Mouse (Mus musculus): ENCODE results near the gene Map2k2.

Map2k2 gene

GRCm38 (mm10) chr10:81094931-81095678 is 10.6 kb upstream of the Map2k2 start:
- DNase-seq (ENCODE audit: low spot score in 2 of 2) = no peak

- peak; percentile 65 to 86 for DNase-seq (ENCODE audit: low spot score in 2 of 2)
These were observed 502 bp downstream of the Map2k2 start for GRCm38 (mm10) chr10:81106113-81106721.

DNA sequence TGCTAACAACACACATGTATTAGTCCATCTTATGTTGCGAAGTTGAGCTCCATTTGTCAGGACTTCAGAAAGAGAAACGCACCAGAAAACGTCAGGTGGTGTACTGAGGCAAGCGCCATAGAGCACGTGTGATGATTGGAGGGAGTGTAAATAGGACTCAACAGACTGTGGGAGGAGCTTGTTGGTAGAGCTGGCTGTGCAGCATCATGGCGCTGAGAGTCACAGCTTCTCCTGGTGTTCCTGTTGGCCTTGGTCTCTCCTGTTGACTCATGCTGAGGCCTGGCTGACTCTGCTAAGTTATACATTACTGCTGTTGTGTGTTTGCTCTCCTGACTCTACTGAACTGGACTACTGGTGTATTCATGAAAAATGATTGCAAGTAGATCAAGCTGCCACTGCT is 7.2 kb downstream of the Map2k2 start:
- no peak for DNase-seq (ENCODE audit: low spot score in 2 of 2)

- DNase-seq (ENCODE audit: low spot score in 2 of 2) = no peak
These were observed 13.9 kb downstream of the Map2k2 start for GRCm38 (mm10) chr10:81119625-81120024.

- DNase-seq (ENCODE audit: low spot score in 2 of 2) = no peak
These were observed 14.9 kb downstream of the Map2k2 start for GRCm38 (mm10) chr10:81120650-81121049.

DNA sequence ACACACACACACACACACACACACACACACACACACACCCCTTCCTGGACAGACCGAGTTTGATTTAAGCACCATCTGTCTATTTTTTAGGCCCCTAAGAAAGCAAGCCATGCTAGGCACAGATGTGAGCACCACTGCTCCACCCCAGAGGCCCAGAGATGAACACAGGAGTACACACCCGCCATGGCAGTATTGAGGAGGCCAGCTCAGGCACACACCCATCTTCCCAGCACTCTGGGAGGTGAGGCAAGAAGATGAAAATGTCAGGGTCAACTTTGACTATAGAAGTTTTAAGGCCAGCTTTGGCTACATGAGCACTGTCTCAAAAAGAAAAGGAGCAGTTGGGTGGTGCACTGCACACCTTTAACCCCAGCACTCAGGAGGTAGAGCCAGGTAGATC is 17.2 kb downstream of the Map2k2 start:
- DNase-seq (ENCODE audit: low spot score in 2 of 2) = no peak

DNA sequence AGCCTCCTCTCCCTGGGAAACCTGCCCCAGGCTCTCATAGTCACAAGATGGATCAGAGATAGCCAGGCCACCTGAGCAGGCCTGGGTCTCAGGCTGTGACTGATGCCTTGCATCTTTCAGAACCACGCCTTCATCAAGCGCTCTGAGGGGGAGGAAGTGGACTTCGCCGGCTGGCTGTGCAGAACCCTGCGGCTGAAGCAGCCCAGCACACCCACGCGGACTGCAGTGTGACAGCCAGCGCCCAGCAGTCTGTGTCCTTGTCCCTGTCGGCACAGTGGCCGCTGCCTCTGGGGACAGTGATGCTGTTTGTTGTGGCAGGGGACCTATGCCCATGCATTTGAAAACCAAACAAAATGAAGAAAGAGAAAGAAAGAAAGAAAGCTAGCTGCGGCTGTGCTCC is 17.8 kb downstream of the Map2k2 start:
- no peak for DNase-seq (ENCODE audit: low spot score in 2 of 2)

DNA sequence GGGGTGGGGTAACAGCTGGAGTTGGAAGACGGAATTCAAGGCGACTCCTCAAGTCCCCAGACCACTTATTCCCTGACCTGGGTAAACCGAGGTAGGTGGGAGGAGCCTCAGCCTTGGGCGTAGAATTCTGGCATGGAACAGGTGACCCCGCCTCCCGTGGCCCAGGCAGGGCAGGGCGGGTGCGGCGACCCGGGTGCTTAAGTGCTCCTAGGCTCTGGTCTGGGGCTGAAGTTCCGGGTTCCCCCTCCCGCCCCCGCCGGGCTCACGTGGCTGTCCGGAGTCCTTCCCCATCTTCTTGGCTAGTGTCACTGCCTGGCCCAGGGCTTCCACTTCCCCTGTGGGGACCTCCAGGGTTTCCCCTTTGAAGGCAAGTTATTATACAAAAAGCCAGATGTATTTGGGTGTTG is 28.5 kb downstream of the Map2k2 start:
- DNase-seq (ENCODE audit: low spot score in 2 of 2) = no peak

- DNase-seq (ENCODE audit: low spot score in 2 of 2) = no peak
These were observed 29.4 kb downstream of the Map2k2 start, which contains the start of gene Zbtb7a for GRCm38 (mm10) chr10:81134966-81135681. Gene Zbtb7a, plus strand, starts transcription at chr10:81135220.

GRCm38 (mm10) chr10:81135831-81136705 is 30.4 kb downstream of the Map2k2 start:
- peak; percentile 48 to 70 for DNase-seq (ENCODE audit: low spot score in 2 of 2)

DNA sequence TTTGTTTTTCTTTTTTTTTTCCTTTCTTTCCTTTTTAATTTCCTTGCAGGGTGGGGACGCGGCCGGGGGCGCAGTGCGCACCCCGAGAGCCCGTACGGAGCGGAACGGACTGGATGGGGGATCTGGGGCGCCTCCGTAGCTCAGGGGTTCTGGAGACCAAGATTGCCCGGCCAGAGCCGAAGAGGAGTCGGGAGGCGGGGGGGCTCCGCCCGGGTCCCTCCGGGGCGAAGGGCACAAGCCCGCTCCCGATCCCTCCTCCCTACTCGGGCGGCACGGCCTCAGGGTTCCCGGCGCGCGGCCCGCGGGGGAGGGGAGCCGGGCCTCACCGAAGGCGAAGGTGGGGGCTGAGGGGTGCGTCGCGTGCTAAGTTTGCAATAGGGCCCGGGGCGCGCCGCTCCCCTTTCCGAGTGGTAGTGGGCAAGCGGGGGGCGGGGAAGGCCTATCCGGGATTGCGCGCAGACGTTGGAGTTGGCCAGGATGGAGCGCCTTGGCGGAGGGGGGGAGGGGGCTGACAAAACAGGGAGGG is 31.1 kb downstream of the Map2k2 start:
- peak; percentile 69 to 83 for DNase-seq (ENCODE audit: low spot score in 2 of 2)

DNA sequence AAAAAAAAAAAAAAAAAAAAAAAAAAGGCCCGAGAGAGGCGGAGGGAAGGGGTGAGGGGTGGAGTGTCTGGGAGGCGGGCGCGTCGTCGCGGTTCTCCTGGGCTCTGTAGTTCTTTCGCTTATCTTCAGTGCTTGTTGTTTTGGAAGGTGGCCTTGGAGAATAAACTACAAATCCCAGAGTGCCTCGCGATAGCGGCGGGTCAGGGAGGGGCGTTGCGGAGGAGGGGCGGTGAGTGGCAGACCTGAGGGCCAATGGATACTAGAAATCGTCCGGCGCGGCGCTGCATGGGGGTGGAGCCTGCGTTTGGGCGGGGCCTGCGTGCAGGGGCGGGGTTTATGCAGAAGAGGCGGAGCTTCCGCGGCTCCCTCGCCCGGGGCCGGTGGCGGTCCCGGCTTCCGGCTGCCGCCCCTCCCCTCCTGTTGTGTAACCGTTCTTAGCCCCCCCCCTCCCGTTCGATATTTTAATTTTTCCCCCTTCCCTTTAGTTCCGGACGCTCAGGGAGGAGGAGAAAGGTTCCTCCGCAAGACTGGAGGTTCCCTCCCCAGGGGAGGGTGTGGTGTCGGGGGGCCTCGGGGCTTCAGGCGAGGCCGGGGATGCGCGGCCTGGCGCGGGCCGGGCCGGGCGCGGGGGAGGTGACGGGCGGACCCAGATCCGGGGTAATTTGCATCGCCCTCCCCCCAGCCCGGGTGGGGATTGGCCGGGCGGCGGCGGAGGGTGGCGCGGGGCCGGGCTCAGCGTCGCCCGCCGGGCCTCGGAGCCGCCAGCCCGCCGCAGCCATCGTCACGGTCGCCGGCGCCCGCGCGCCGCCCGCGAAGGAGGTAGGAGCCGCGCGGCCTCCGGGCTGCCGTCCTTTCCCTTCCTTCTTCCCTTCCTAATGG is 31.8 kb downstream of the Map2k2 start:
- peak; percentile 100 for DNase-seq (ENCODE audit: low spot score in 2 of 2)

DNA sequence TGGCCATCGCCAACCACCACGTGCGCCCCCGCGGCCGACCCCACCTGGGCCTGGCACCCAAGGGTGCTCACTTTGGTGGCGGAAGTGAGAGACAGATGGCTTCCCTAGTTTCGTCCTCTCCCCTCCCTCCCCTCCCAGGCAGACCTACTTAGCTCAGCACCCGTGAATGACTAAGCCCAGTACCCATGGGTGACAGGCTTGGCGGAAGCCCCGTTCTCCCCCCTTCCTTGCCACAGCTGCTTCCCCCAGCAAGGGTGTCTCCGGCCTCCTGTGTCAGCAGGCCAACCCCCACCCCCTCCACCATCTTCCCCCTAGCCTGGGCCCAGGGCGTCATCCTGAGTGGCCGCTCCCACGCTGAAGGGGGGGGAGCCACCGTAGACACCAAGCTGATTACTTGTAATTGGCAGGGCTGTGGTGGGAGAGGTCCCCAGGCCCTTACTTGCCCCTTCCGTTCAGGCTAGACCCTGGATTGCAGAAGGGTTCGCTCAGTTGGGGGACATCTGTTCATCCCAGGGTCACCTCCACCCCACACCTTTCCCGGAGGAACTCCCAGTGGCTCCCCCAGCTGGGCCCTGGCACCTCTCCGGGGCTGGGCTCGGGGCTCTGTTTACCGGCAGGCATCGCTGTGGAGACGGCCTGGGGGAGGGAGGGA is 32.5 kb downstream of the Map2k2 start:
- DNase-seq (ENCODE audit: low spot score in 2 of 2) = peak in 1 of 2 experiments; percentile 35

GRCm38 (mm10) chr10:81138821-81139528 is 33.3 kb downstream of the Map2k2 start:
- DNase-seq (ENCODE audit: low spot score in 2 of 2) = no peak

- DNase-seq (ENCODE audit: low spot score in 2 of 2) = no peak
These were observed 33.8 kb downstream of the Map2k2 start for GRCm38 (mm10) chr10:81139529-81139846.

- no peak for DNase-seq (ENCODE audit: low spot score in 2 of 2)
These were observed 34.3 kb downstream of the Map2k2 start for GRCm38 (mm10) chr10:81140005-81140404.

- no peak for DNase-seq (ENCODE audit: low spot score in 2 of 2)
These were observed 35.2 kb downstream of the Map2k2 start for GRCm38 (mm10) chr10:81140717-81141454.

DNA sequence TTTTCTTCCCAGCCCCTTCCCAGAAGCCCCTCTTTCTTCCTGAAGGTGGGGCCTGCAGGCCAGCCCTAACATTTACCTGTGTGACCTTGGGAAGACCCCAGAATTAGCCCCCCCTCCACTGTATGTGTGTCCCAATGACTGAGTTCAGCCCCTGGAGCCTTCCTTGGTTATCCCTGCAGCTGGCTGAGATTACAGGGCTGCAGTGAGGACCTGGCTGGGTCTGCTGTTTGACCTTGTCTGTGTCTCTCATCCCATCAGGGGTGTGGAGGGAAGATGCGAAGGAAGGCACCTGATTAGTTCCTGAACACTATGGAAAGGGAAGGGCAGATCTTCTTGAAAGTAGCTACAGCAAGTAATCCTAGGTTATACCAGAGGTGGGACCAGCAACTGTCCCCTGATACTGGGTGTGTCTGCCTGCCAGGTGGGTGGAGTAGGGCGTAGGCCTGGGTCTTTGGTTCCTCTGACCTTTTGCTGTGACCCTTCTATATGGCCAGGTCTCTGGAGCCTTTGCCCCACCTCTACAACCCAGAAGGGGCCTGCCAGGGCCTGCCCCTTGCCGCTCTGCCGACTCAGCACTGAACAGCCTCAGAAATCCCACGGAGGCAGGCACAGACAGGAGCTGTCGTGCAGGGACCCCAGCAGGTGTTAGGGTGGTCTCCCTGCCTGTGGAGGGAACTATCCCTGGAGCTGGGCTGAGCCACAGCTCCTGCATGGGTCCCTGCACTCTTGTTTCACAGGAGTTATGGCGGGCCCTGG is 35.9 kb downstream of the Map2k2 start:
- DNase-seq (ENCODE audit: low spot score in 2 of 2) = no peak

All from cerebellum, postnatal 4 days (tissue).